Mouse (Mus musculus) CH12.LX (cell line): ENCODE measurements around the gene Zswim4.

Experiments used
- CTCF ChIP-seq, 2 experiments: IDR thresholded peaks in 1 of 2; conservative IDR thresholded peaks in 1 of 2; 2 replicates each; pipeline ENCODE4 v1.5.1; 2011 to 2012; ENCODE audit warnings: low read depth in 2 of 2, low read length in 2 of 2, improper control_type of control experiment in 1 of 2, inconsistent platforms in 1 of 2, mild to moderate bottlenecking in 1 of 2, moderate library complexity in 1 of 2
- E2F4 ChIP-seq: IDR thresholded peaks from 2 replicates; pipeline ENCODE4 v1.6.1; 2011; ENCODE audit warnings: low read depth, low read length, improper control_type of control experiment; ENCODE audit not compliant: insufficient replicate concordance
- ETS1 ChIP-seq: conservative IDR thresholded peaks from 2 replicates; pipeline ENCODE4 v1.6.1; 2012; ENCODE audit warnings: low read depth, mild to moderate bottlenecking, inconsistent platforms, low read length, improper control_type of control experiment, moderate library complexity
- KAT2A ChIP-seq: IDR thresholded peaks from 2 replicates; pipeline ENCODE4 v1.6.1; 2012; ENCODE audit warnings: low read length, improper control_type of control experiment, inconsistent platforms; ENCODE audit not compliant: insufficient replicate concordance
- MAX ChIP-seq: IDR thresholded peaks from 2 replicates; pipeline ENCODE4 v1.6.1; 2011; ENCODE audit warnings: low read length, improper control_type of control experiment

GRCm38 (mm10) chr8:84210167-84210791 is 26.6 kb downstream of the Zswim4 start:
- TF ChIP-seq E2F4 = no peak
- peak; percentile 71 to 92 for TF ChIP-seq CTCF (conservative IDR thresholded peaks at IDR 0.05 in 1 of 2, IDR thresholded peaks at IDR 0.05 in 1 of 2; ENCODE audit: low read depth in 2 of 2, low read length in 2 of 2)
- no peak for TF ChIP-seq MAX
- no peak for TF ChIP-seq KAT2A
- TF ChIP-seq ETS1 = no peak
